Mouse (Mus musculus) erythroblast, embryonic 14.5 days (primary cell): Measurements from ENCODE around the gene Wdr60.

ENCODE experiments used
- GATA1 ChIP-seq: IDR thresholded peaks from 2 replicates; pipeline ENCODE4 v1.6.1; 2012; ENCODE audit warnings: low read length, inconsistent platforms, mixed read lengths
- TAL1 ChIP-seq: IDR thresholded peaks from 3 replicates; pipeline ENCODE4 v1.6.1; 2012; ENCODE audit warnings: low read length, inconsistent platforms, mixed read lengths

GRCm38 (mm10) chr12:116194641-116195040, 68.2 kb downstream of the Wdr60 start:
- TF ChIP-seq GATA1 (no peak), TAL1 (no peak)
